Mouse (Mus musculus): ENCODE measurements around the gene Rpusd3.

DNA sequence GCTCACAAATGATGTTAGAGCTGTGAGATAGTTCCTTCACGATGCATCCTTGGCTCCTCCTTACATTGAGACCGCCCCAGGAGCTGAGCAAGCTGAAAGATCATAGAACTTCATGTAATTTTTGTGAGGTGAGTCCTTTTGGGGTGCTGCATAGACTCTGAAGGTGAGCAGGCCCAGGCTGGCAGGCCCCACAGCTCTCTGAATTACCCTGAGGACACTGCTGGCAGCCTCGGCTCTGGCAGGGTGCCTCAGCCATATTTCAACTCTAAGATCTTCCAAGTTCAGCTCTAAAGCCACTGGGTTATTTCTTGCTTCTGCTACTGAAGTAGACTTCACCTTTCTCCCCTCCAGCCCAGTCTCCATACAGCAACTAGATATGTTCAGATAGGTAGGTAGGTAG lies 21.5 kb upstream of the Rpusd3 start:
- TF ChIP-seq GATA1 (IDR thresholded peaks at IDR 0.05; ENCODE audit: borderline replicate concordance, low read length) = no peak
- no peak for TF ChIP-seq FLI1 (IDR thresholded peaks at IDR 0.05; ENCODE audit: low read length)

All from megakaryocyte, embryonic 14.5 days (primary cell).